Mouse (Mus musculus) liver, embryonic 15.5 days (tissue): ENCODE measurements at regions not wholly inside any gene's neighbourhood (a gene's known extent, or its start where the extent isn't known, plus 50 kb on each side); places are given as distances from the start of the nearest gene placed in this dataset.

Source experiments
- ATAC-seq: fragments of 200-750 bp; cut with Nextera tagmentation; 2 replicates; pipeline ENCODE4 v1.8.0; 2017; ENCODE audit warnings: moderate number of reproducible peaks, mild to moderate bottlenecking, moderate library complexity; ENCODE audit not compliant: insufficient read depth
- H3K27ac ChIP-seq: fragments of 300-500 bp; sonication (generic); replicated peaks from 2 replicates; pipeline ENCODE4 v1.5.1; 2015; ENCODE audit warnings: mild to moderate bottlenecking, inconsistent platforms
- H3K27me3 ChIP-seq: fragments of 300-500 bp; sonication (generic); 2 replicates; pipeline ENCODE4 v1.6.1; 2015; ENCODE audit warnings: mild to moderate bottlenecking, inconsistent platforms
- H3K36me3 ChIP-seq: fragments of 300-500 bp; sonication (generic); replicated peaks from 2 replicates; pipeline ENCODE4 v1.6.1; 2015; ENCODE audit warnings: moderate library complexity, mild to moderate bottlenecking, inconsistent platforms
- H3K4me1 ChIP-seq: fragments of 300-500 bp; sonication (generic); replicated peaks from 2 replicates; pipeline ENCODE4 v1.6.1; 2015; ENCODE audit warnings: inconsistent platforms
- H3K4me2 ChIP-seq: fragments of 300-500 bp; sonication (generic); 2 replicates; pipeline ENCODE4 v1.6.1; 2015; ENCODE audit warnings: moderate library complexity, mild to moderate bottlenecking, inconsistent platforms
- H3K4me3 ChIP-seq: fragments of 300-500 bp; sonication (generic); replicated peaks from 2 replicates; pipeline ENCODE4 v1.5.1; 2015; ENCODE audit warnings: mild to moderate bottlenecking, inconsistent platforms
- H3K9ac ChIP-seq: fragments of 300-500 bp; sonication (generic); 2 replicates; pipeline ENCODE4 v1.6.1; 2015; ENCODE audit warnings: moderate library complexity, mild to moderate bottlenecking, inconsistent platforms
- H3K9me3 ChIP-seq: fragments of 300-500 bp; sonication (generic); replicated peaks from 2 replicates; pipeline ENCODE4 v1.6.1; 2016; ENCODE audit warnings: inconsistent platforms
- WGBS: fragments of 180-500 bp; shearing (Covaris S2); methylation state at CpG from one replicate; pipeline ENCODE4 v1.1.7; 2015; ENCODE audit warnings: mixed read lengths; ENCODE audit not compliant: insufficient replicate concordance; 5-methylcytosine and 5-hydroxymethylcytosine counted together

DNA sequence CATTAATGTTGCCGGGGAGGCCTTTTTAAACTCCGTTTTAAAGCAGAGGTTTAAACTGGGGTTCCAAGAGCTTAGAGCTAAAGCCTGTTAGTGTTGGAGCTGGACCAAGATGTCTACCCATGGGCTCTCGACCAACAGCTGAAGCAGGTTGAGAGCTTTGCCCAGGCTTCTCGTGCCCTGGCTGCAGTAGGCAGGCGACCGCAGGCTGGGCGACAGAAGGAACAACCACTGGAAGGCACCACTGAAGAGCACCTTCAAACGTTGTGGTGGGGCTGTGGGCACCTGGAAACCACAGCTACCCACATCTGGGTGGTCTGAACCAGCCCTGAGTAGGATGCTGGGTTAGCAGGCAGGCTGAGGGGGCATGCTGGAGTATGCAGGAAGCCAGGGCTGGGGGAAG lies 141.7 kb upstream of the 1600014C23Rik start:
- peaks cover 12% of the 10 kb centered on the region for H3K4me1 ChIP-seq
- WGBS: 70% methylated on average over 8 of the region's 8 CpGs

DNA sequence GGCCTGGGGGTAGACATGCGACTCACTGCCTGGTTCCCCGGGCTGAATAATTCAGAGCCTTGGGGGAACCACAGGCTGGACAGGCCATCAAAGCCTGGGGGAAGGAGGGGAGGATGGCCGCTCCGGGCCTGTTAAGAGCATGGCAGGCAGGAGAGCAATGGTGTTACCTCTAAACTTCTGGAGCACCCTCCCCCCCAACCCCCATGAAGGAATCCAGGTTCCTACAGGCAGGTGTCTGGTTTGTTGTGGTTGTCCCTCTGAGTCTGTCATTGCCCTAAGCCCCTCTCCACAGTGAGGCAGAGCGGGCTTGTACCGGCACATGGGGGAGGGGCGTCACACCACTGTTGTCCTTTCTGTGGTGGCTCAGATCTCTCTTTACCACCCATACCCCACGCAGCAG lies 140.4 kb upstream of the 1600014C23Rik start:
- no peak overlapping the region for H3K4me3 ChIP-seq
- H3K27ac ChIP-seq: no peak overlapping the region
- H3K4me2 ChIP-seq: no peak overlapping the region
- H3K9ac ChIP-seq: no peak overlapping the region
- H3K27me3 ChIP-seq: peaks cover 57% of the 10 kb centered on the region
- no peak for ATAC-seq
- peaks cover 4% of the 10 kb centered on the region; the same call in 1 of the 2 replicates for H3K9me3 ChIP-seq
- WGBS: 25% methylated on average over 8 of the region's 8 CpGs
- H3K4me1 ChIP-seq: peaks cover 12% of the 10 kb centered on the region
- no peaks in the 10 kb centered on the region for H3K36me3 ChIP-seq

More for the DNA sequence above, 141.7 kb upstream of the 1600014C23Rik start:
- no peak overlapping the region for H3K4me3 ChIP-seq
- no peak for ATAC-seq
- no peaks in the 10 kb centered on the region for H3K36me3 ChIP-seq
- peaks cover 4% of the 10 kb centered on the region; the same call in 1 of the 2 replicates for H3K9me3 ChIP-seq
- peaks cover 57% of the 10 kb centered on the region for H3K27me3 ChIP-seq
- H3K9ac ChIP-seq: no peak overlapping the region
- no peak overlapping the region for H3K27ac ChIP-seq
- H3K4me2 ChIP-seq: no peak overlapping the region

DNA sequence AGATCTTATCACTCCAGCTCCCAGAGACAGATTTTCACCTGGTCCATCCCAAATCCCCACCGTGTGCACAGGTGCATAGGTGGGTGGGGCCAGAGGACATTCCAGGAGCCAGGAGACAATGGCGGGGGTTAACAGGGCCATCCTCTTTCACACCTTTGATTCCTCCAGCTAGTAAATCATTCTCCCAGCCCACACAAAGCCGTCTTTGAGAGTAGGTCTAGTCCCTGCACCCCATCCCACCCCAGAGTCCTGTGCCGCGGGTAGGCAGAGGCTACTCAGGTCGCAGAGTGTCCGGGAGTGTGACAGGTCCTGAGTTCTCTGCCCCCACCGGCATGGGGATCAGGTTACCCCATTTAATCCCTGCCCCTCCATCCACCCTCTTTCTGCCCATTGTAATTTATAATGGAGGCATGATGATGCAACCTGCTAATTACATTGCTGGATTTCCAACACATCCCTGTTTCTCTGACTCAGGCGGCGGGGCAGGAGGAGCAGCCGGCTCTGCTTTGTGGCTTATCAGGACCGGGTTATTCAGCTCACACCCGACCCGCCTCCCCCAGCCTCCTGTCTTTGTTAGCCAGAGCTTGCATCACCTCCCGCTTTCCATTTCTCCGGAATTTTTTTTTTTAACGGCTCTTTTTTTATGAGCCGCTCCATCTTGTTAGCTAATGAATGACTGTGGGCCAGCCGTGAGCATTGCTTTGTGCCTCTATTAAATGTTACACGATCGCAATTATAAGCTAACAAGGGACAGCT lies 139.7 kb upstream of the 1600014C23Rik start:
- Histone ChIP-seq H3K9me3 (peaks cover under 1% of the 10 kb centered on the region; the same call in 1 of the 2 replicates), H3K27me3 (peaks cover 57% of the 10 kb centered on the region), H3K27ac (no peak overlapping the region), H3K4me2 (peak overlapping the region; percentile 13; the same call in 1 of the 2 replicates), H3K4me1 (peaks cover 12% of the 10 kb centered on the region), H3K9ac (no peak overlapping the region), H3K36me3 (no peaks in the 10 kb centered on the region), H3K4me3 (no peak overlapping the region)
- ATAC-seq: no peak
- 8% methylated on average over 21 of the region's 21 CpGs for WGBS

DNA sequence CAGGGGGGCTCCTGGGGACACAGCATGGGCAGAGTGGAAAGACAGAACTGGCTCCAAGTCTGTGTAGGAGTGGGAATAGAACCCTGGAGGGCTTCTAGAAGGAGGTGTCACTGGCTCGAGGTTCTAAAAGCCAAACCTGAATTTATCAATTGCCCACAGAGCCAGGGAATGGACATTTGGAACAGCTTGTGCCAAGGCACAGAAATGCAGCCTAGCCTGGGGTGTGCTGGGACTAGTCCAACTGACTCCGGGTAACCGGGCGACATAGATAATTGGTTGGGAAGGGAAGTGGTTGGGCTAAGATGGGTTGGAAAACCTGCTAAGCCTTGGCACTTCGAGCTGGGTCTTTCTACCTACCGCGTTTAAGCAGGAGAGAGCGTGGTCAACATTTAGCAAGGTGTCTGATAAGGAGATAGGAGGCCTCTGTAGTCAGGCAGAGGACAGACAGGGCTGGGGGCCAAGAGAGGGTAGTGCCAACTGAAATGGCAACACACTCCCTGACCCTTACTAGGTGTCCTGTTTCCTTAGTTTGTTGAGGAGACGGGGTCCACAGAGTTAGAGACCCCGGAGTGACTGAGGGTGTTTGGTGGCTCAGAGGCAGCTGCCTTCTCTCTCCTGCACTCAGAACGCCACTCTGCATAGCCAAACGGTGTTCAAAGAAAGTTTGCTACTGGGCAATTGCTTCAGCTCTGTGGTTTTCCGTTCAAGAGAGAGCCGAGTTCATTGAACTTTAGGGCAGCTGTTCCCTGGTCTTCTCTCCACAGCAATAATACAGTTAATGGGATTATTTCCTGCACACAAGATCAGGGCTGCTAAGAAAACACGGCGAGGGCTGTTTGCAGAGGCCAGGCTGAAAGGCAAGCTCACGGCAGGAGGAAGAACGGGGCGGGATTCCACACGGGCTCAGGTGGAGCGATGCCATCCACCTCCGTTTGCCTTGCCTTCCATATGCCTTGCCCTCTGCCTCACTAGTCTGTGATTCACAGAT lies 138.3 kb upstream of the 1600014C23Rik start:
- no peak for ATAC-seq
- no peaks in the 10 kb centered on the region for H3K36me3 ChIP-seq
- no peak overlapping the region for H3K4me2 ChIP-seq
- H3K4me3 ChIP-seq: no peak overlapping the region
- H3K9me3 ChIP-seq: no peaks in the 10 kb centered on the region
- WGBS: 17% methylated on average over 22 of the region's 22 CpGs
- no peak overlapping the region for H3K9ac ChIP-seq
- peaks cover 12% of the 10 kb centered on the region for H3K4me1 ChIP-seq
- H3K27me3 ChIP-seq: peaks cover 57% of the 10 kb centered on the region
- no peak overlapping the region for H3K27ac ChIP-seq

DNA sequence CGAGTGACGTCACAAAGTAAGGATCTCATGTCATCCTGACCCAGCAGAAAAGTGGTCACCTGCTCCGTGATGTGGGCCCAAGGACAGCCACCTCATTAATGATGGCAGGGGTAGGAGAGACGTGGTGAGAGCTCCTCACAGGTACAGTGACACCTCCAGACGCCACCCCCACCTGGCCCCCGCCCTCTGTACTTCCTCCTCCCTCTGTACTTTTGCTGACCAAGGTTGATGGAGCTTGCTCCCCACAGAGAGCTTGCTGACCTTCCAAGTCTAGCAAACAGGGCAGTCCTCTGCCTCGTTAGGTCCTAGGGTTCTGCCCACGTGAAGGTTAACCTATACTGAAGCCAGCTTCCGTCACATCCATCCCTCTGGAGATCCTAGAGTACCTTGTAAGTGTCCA lies 137.4 kb upstream of the 1600014C23Rik start:
- ATAC-seq: no peak
- Histone ChIP-seq H3K36me3 (no peaks in the 10 kb centered on the region), H3K27ac (no peak overlapping the region), H3K9ac (no peak overlapping the region), H3K27me3 (peaks cover 50% of the 10 kb centered on the region), H3K9me3 (no peaks in the 10 kb centered on the region), H3K4me1 (peaks cover 12% of the 10 kb centered on the region), H3K4me3 (no peak overlapping the region), H3K4me2 (no peak overlapping the region)
- 58% methylated on average over 9 of the region's 9 CpGs for WGBS

DNA sequence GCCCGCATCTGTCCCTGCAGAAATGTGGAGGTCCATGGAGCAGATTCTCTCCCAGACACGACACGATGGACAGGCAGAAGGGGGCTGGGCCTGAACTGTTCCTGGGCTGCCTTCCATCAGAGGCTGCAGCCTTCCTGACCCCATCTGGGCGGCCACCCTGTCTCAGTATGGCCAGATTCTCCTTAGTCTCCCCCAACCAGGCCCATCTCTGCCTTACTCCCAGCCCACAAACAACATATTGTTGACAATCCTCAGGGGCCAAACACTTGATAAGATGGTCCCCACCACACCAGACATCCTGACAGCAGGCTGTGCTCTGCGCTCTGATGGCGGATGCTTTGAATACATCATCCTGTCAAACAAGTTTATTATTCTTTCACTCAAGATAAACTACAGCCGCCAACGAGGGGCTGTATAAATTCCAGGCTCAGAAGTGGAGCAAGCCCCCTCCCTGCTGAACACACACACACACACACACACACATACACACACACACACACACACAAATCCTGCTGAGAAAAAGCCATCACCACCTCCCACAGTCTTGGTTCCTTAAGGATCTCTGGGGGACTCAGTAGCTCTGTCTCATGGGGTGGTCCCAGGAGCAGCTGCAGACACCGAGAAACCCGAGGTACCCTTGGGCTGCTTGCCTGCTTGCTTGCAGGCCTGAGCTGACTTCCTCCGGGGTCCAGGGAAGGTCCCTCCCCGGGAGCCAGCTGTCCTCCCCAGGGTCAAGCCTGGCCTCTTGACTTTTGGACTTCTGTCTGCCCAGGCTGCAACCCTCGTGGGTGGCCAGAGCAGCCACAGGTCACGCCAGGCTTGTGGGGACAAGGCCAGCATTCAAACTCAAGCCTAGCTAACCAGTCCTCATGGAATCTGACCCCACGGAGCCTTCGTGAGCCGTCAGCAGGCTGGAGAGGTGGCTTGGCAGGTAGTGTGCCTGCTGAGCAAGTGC lies 135.6 kb upstream of the 1600014C23Rik start:
- H3K4me3 ChIP-seq: no peak overlapping the region
- H3K4me1 ChIP-seq: peaks cover 12% of the 10 kb centered on the region
- no peaks in the 10 kb centered on the region for H3K9me3 ChIP-seq
- H3K27me3 ChIP-seq: peaks cover 34% of the 10 kb centered on the region
- WGBS: 52% methylated on average over 17 of the region's 17 CpGs
- ATAC-seq: no peak
- no peak overlapping the region for H3K27ac ChIP-seq
- no peak overlapping the region for H3K9ac ChIP-seq
- no peak overlapping the region for H3K4me2 ChIP-seq
- no peaks in the 10 kb centered on the region for H3K36me3 ChIP-seq

DNA sequence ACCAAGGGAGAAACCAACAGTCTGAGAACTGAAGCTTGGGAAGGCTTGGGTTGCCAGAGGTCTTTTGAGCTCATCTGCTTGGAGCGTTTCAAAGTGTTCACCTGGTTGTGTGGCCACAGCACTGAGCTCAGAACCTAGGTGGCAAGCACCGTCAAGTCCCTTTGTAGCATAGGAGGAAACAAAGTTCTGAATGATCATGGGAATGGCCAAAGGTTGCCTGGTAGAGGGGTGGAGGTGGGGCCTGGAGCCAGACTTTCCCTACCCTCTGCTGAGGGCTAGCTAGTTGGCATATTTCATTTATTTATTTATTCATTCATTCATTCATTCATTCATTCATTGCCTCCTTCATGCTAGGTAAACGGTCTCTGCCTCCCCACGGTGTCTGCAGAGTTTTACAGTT lies 134.9 kb upstream of the 1600014C23Rik start:
- Histone ChIP-seq H3K27me3 (peaks cover 27% of the 10 kb centered on the region), H3K36me3 (no peaks in the 10 kb centered on the region), H3K9me3 (no peaks in the 10 kb centered on the region), H3K4me2 (no peak overlapping the region), H3K4me1 (peaks cover 12% of the 10 kb centered on the region), H3K4me3 (no peak overlapping the region), H3K9ac (no peak overlapping the region), H3K27ac (no peak overlapping the region)
- WGBS: 49% methylated on average over 4 of the region's 4 CpGs
- no peak for ATAC-seq

DNA sequence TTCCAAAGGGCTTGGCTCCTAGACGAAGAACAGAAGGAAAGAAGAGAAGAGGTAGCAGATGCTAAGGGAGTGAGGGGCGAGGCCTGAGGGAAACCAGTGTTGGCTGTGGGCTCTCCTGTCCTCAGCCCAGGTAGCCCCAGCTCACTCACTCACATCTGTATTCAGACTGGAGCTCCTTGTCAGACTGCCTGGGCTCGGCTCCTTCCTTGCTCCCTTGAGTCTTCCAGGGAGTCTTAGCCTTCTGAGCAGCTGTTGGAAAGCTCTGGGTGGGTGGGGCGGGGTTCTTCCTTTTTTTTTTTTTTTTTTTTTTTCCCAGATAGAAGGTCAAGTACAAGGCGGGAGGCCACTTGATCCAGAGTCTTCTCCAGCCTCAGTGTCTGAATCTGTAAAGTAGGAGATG lies 134.1 kb upstream of the 1600014C23Rik start:
- ATAC-seq: no peak
- Histone ChIP-seq H3K27ac (no peak overlapping the region), H3K4me3 (no peak overlapping the region)

DNA sequence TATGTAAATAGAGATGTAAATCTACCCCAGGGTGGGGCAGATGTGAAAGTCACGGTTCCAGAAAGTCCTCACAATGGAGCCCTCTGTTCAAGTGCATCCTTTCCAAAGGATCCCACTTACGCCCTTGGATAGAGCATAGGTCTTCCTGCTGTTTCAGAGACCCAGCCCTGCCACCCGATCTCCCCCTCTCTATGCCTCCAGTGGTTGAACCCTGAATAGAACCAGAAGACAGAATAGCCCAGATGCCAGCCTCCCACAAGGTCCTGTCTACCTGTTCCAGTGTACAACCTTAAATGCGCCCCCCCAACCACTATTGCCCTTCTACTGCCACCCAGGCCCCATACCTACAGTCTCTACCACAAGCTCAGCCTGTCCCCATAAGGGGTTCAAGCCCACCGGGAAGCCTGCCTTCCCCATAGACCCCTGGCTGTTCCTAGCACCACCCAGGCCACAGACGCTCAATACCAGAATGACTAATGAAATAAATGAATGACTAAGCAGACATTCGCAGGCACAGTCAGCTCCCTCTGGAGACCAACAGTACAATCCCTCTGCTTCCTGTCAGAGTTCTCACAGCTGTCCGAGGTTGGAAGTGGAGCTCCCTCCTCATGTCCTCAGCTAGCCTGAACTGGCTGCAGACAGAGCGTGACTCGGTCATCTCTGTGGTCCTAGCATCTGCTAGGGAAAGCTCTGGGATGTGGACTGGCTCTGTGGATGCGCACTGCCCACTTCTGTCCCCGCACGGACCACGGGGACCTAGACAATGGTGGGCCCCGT lies 133.4 kb upstream of the 1600014C23Rik start:
- no peak overlapping the region for H3K4me2 ChIP-seq
- no peaks in the 10 kb centered on the region for H3K9me3 ChIP-seq
- H3K36me3 ChIP-seq: no peaks in the 10 kb centered on the region
- ATAC-seq: no peak
- H3K9ac ChIP-seq: no peak overlapping the region
- H3K27ac ChIP-seq: no peak overlapping the region
- H3K4me3 ChIP-seq: no peak overlapping the region
- H3K27me3 ChIP-seq: peaks cover 12% of the 10 kb centered on the region
- H3K4me1 ChIP-seq: 0 out of 2 replicates have a peak, but pooled peaks cover 3% of the 10 kb centered on the region
- WGBS: 56% methylated on average over 15 of the region's 15 CpGs

More for the DNA sequence above, 134.1 kb upstream of the 1600014C23Rik start:
- Histone ChIP-seq H3K9ac (no peak overlapping the region), H3K9me3 (no peaks in the 10 kb centered on the region), H3K27me3 (peaks cover 19% of the 10 kb centered on the region), H3K4me2 (no peak overlapping the region), H3K4me1 (peaks cover 8% of the 10 kb centered on the region), H3K36me3 (no peaks in the 10 kb centered on the region)
- 49% methylated on average over 5 of the region's 5 CpGs for WGBS

DNA sequence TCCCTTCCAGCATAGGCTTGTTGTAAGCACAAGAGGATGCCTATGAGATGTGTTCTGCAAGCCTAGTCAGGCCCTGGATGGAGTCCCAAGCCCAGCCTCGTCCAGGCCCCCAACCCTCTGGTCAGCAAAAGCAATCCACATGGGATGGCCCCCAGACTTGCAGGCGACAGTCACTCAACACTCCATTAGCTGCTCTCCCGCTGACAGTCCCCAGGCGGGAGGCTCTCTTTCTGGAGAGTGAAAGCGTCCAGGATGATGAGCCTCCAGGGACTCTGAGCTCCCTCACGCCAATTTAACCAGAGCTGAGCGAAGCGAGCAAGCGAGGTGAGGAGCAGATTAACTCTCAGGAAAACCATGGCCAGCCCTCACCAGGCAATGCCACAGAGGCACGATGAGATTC lies 132.7 kb upstream of the 1600014C23Rik start:
- Histone ChIP-seq H3K4me3 (no peak overlapping the region), H3K4me1 (no peaks in the 10 kb centered on the region), H3K9me3 (no peaks in the 10 kb centered on the region), H3K36me3 (no peaks in the 10 kb centered on the region), H3K27ac (no peak overlapping the region), H3K4me2 (no peak overlapping the region), H3K9ac (no peak overlapping the region), H3K27me3 (peaks cover 5% of the 10 kb centered on the region; the same call in 1 of the 2 replicates)
- no peak for ATAC-seq
- WGBS: 41% methylated on average over 10 of the region's 10 CpGs
